Mouse (Mus musculus) embryonic facial prominence, embryonic 10.5 days (tissue): ENCODE data around the gene 1600014C23Rik. TPM values are rescaled to one million over a fixed set of nuclear protein-coding genes. Genes with fewer than 3 reads are reported as not detected.
A peak's percentile ranks its signal among the peaks of the same experiment; 100 is the strongest.

ENCODE experiments used
- DNase-seq: peaks from one replicate; pipeline ENCODE4 v3.0.0-alpha.2; 2017; ENCODE audit warnings: low spot score
- H3K27ac ChIP-seq: fragments of 300-500 bp; sonication (generic); replicated peaks from 2 replicates; pipeline ENCODE4 v1.5.1; 2016; ENCODE audit warnings: mild to moderate bottlenecking
- H3K27me3 ChIP-seq: fragments of 300-500 bp; sonication (generic); replicated peaks from 2 replicates; pipeline ENCODE4 v1.6.1; 2016; ENCODE audit warnings: low read depth, mild to moderate bottlenecking; ENCODE audit not compliant: poor library complexity, severe bottlenecking
- H3K36me3 ChIP-seq: fragments of 300-500 bp; sonication (generic); replicated peaks from 2 replicates; pipeline ENCODE4 v1.6.1; 2016; ENCODE audit warnings: mild to moderate bottlenecking, moderate library complexity
- H3K4me1 ChIP-seq: fragments of 300-500 bp; sonication (generic); 2 replicates; pipeline ENCODE4 v1.6.1; 2016
- H3K4me3 ChIP-seq: fragments of 300-500 bp; sonication (generic); 2 replicates; pipeline ENCODE4 v1.5.1; 2016; ENCODE audit warnings: mild to moderate bottlenecking, moderate library complexity
- H3K9me3 ChIP-seq: fragments of 300-500 bp; sonication (generic); 2 replicates; pipeline ENCODE4 v1.6.1; 2016; ENCODE audit warnings: mild to moderate bottlenecking
- WGBS: fragments of 180-500 bp; shearing (Covaris S2); methylation state at CpG from one replicate; pipeline ENCODE4 v1.1.7; 2016; 5-methylcytosine and 5-hydroxymethylcytosine counted together
- polyA plus RNA-seq: library from polyadenylated mRNA; unstranded; fragments of >200 nt; fragmentation: Nextera tagmentation; extraction: Ambion mirVana; gene quantifications from 2 replicates; pipeline ENCODE4 v1.2.1, GENCODE M21; 2016

Gene 1600014C23Rik
- polyA plus RNA-seq, 1 experiment from 2014 or later, result not detected

- Histone ChIP-seq H3K36me3 (no peaks in the 10 kb centered on the region), H3K9me3 (no peaks in the 10 kb centered on the region), H3K27ac (peak overlapping the region; percentile 67), H3K27me3 (0 out of 2 replicates have a peak, but pooled peaks cover 1% of the 10 kb centered on the region), H3K4me1 (peaks cover 45% of the 10 kb centered on the region), H3K4me3 (no peak overlapping the region)
- peak; percentile 67 for DNase-seq
- WGBS, result 71% methylated on average over 16 of the region's 16 CpGs
Measured at GRCm38 (mm10) chr17:45747858-45748785, 14.5 kb upstream of the 1600014C23Rik start.

GRCm38 (mm10) chr17:45747293-45747692, 13.6 kb upstream of the 1600014C23Rik start:
- 96% methylated on average over 4 of the region's 4 CpGs for WGBS
- H3K36me3 ChIP-seq, result no peaks in the 10 kb centered on the region
- H3K27me3 ChIP-seq, result 0 out of 2 replicates have a peak, but pooled peaks cover 3% of the 10 kb centered on the region
- H3K4me1 ChIP-seq, result peaks cover 42% of the 10 kb centered on the region
- DNase-seq, result no peak
- H3K4me3 ChIP-seq, result no peak overlapping the region
- H3K9me3 ChIP-seq, result no peaks in the 10 kb centered on the region
- peak overlapping the region; percentile 11; the same call in 1 of the 2 replicates for H3K27ac ChIP-seq

- Histone ChIP-seq H3K27me3 (0 out of 2 replicates have a peak, but pooled peaks cover 3% of the 10 kb centered on the region), H3K36me3 (no peaks in the 10 kb centered on the region), H3K27ac (peak overlapping the region; percentile 11), H3K4me3 (no peak overlapping the region), H3K4me1 (peaks cover 38% of the 10 kb centered on the region), H3K9me3 (no peaks in the 10 kb centered on the region)
- WGBS, result 60% methylated on average over 12 of the region's 12 CpGs
- no peak for DNase-seq
Measured at GRCm38 (mm10) chr17:45746755-45747154, 13.1 kb upstream of the 1600014C23Rik start.

GRCm38 (mm10) chr17:45745629-45746028, 12.0 kb upstream of the 1600014C23Rik start:
- DNase-seq, result no peak
- WGBS, result 94% methylated on average over 2 of the region's 2 CpGs
- 0 out of 2 replicates have a peak, but pooled peaks cover 3% of the 10 kb centered on the region for H3K27me3 ChIP-seq
- no peaks in the 10 kb centered on the region for H3K9me3 ChIP-seq
- H3K36me3 ChIP-seq, result no peaks in the 10 kb centered on the region
- H3K4me1 ChIP-seq, result peaks cover 38% of the 10 kb centered on the region
- H3K4me3 ChIP-seq, result no peak overlapping the region
- H3K27ac ChIP-seq, result peak overlapping the region; percentile 11; the same call in 1 of the 2 replicates

- no peak for DNase-seq
- no peaks in the 10 kb centered on the region for H3K36me3 ChIP-seq
- WGBS, result 52% methylated on average over 13 of the region's 13 CpGs
- no peaks in the 10 kb centered on the region for H3K9me3 ChIP-seq
- no peak overlapping the region for H3K4me3 ChIP-seq
- H3K27ac ChIP-seq, result peak overlapping the region; percentile 57; the same call in 1 of the 2 replicates
- H3K27me3 ChIP-seq, result 0 out of 2 replicates have a peak, but pooled peaks cover 3% of the 10 kb centered on the region
- H3K4me1 ChIP-seq, result peaks cover 32% of the 10 kb centered on the region
Measured at GRCm38 (mm10) chr17:45742371-45743147, 8.9 kb upstream of the 1600014C23Rik start.

GRCm38 (mm10) chr17:45737078-45737601, 3.5 kb upstream of the 1600014C23Rik start:
- no peaks in the 10 kb centered on the region for H3K9me3 ChIP-seq
- H3K27me3 ChIP-seq, result peaks cover 27% of the 10 kb centered on the region
- WGBS, result 14% methylated on average over 10 of the region's 10 CpGs
- peak overlapping the region; percentile 58 for H3K4me3 ChIP-seq
- H3K36me3 ChIP-seq, result no peaks in the 10 kb centered on the region
- peak overlapping the region; percentile 94 for H3K27ac ChIP-seq
- H3K4me1 ChIP-seq, result peaks cover 55% of the 10 kb centered on the region
- no peak for DNase-seq

GRCm38 (mm10) chr17:45736311-45737077, 2.9 kb upstream of the 1600014C23Rik start:
- peak overlapping the region; percentile 58 for H3K4me3 ChIP-seq
- H3K9me3 ChIP-seq, result no peaks in the 10 kb centered on the region
- peaks cover 56% of the 10 kb centered on the region for H3K4me1 ChIP-seq
- H3K36me3 ChIP-seq, result no peaks in the 10 kb centered on the region
- DNase-seq, result peak; percentile 97
- WGBS, result under 1% methylated on average over 66 of the region's 72 CpGs
- H3K27me3 ChIP-seq, result peaks cover 32% of the 10 kb centered on the region
- H3K27ac ChIP-seq, result peak overlapping the region; percentile 94

GRCm38 (mm10) chr17:45735382-45736310, 2.0 kb upstream of the 1600014C23Rik start:
- DNase-seq, result peak; percentile 91
- 6% methylated on average over 10 of the region's 10 CpGs for WGBS
- H3K4me1 ChIP-seq, result peaks cover 64% of the 10 kb centered on the region
- H3K27ac ChIP-seq, result peak overlapping the region; percentile 94
- no peaks in the 10 kb centered on the region for H3K36me3 ChIP-seq
- H3K27me3 ChIP-seq, result peaks cover 32% of the 10 kb centered on the region
- no peaks in the 10 kb centered on the region for H3K9me3 ChIP-seq
- peak overlapping the region; percentile 58 for H3K4me3 ChIP-seq

- Histone ChIP-seq H3K4me1 (peaks cover 71% of the 10 kb centered on the region), H3K27ac (peak overlapping the region; percentile 94)
- 54% methylated on average over 4 of the region's 4 CpGs for WGBS
Measured at GRCm38 (mm10) chr17:45734881-45735280, 1.2 kb upstream of the 1600014C23Rik start.

GRCm38 (mm10) chr17:45734333-45734732, 689 bp upstream of the 1600014C23Rik start:
- 8% methylated on average over 3 of the region's 3 CpGs for WGBS

More at GRCm38 (mm10) chr17:45734881-45735280, 1.2 kb upstream of the 1600014C23Rik start:
- no peak for DNase-seq
- H3K36me3 ChIP-seq, result no peaks in the 10 kb centered on the region
- no peaks in the 10 kb centered on the region for H3K9me3 ChIP-seq
- peaks cover 32% of the 10 kb centered on the region for H3K27me3 ChIP-seq
- peak overlapping the region; percentile 58 for H3K4me3 ChIP-seq

More at GRCm38 (mm10) chr17:45734333-45734732, 689 bp upstream of the 1600014C23Rik start:
- Histone ChIP-seq H3K36me3 (no peaks in the 10 kb centered on the region), H3K9me3 (no peaks in the 10 kb centered on the region), H3K4me1 (peaks cover 77% of the 10 kb centered on the region), H3K4me3 (peak overlapping the region; percentile 58), H3K27ac (peak overlapping the region; percentile 94), H3K27me3 (peaks cover 32% of the 10 kb centered on the region)
- no peak for DNase-seq
